Mouse (Mus musculus): Measurements from ENCODE around the gene Borcs8.

Gene Borcs8

DNA sequence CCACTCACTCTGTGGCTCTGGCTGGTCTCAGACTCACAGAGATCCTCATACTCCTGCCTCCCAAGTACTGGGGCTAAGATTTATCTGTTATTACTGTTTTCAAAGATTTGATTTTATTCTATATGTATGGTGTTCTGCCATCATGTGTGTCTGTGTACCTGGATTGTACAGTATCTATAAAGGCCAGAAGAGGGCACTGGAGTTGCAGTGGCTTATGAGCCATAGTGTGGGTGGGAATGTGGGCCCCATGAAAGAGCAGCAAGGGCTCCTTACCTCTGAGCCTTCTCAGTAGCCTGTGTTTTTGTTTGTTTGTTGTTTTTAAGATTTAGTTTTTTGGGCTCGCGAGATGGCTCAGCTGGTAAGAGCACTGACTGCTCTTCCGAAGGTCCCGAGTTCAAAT lies 39.8 kb downstream of the Borcs8 start:
- no peak for ATAC-seq (ENCODE audit: low TSS enrichment)

DNA sequence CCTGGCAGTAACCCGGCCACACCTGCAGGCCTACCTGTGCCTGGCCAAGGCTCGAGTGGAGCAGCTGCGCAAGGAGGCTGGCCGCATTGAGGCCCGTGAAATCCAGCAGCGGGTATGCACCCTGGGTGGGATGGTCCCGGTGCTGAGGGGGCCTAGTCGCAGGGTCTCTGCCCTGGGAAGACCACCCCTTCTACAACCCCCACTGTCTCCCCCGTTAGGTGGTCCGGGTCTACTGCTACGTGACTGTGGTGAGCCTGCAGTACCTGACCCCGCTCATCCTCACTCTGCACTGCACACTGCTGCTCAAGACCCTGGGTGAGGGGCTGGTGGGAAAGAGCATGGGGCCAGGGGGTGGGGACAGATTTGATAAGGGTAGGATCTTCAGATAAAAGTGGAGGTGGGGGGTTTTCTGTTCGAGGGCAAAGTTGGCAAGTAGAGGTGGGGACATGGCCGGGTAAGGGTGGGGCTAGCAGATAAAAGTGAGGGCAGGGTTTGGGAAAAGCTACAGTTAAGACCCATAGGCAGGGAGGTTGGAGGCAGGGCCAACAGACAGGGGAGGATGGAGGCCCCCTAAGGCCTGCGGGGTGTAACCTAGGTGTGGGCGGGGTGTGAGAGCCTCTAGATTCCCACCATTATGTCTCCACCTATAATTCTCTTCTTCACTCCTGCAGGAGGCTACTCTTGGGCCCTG lies 42.1 kb downstream of the Borcs8 start:
- no peak for ATAC-seq (ENCODE audit: low TSS enrichment)

DNA sequence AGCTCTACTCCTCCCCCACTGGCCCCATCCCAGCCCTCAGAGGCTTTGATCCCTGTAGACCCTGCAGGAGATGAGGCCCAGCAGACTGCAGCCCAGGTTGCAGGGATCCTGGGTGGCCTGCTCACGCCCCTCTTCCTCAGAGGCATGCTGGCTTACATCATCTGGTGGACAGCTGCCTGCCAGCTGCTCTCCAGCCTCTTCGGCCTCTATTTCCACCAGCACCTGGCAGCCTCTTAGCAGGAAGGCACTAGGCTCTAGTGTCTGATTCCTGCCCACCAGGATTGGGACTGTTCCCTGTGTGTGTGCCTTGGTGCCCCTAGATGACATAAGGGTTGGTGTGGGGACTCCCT lies 42.6 kb downstream of the Borcs8 start:
- no peak for ATAC-seq (ENCODE audit: low TSS enrichment)

DNA sequence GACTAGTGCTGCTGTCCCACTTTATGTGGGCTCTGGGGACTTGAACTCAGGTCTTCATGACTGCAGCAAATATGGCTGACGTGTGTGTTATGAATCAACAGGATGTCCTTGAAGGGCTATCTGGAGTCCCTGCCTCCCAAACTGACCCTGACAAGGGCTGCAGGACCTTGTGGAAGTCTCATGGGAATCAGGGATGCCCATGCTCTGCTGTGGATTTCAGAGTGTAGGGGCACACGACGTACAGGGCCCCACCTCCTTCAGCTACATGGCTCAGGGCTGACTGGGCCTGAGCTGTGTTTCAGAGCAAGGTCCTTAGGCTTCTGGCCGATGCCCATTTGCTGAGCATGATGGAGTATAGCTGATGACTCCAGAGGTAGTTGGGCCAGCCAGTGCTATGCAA lies 43.9 kb downstream of the Borcs8 start:
- no peak for ATAC-seq (ENCODE audit: low TSS enrichment)

DNA sequence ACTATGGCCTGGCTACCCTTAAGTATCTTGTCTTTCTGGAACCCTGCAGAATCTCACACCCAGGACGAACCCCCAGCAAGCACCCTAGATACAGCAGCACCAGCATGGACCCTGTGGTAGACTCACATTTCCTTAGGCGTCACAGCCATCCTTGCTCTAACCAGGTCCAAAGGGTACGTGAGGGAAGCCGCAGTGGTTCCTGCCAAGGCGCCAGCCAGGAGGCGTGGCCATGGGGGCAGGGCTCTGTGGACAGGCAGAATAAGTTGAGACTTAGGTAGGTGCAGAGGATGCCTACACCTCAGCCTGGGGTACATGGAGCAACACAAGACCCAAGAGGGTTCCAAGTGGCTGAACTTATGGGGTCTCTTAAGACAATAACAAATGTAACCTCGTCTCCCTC lies 49.4 kb downstream of the Borcs8 start:
- no peak for ATAC-seq (ENCODE audit: low TSS enrichment)

DNA sequence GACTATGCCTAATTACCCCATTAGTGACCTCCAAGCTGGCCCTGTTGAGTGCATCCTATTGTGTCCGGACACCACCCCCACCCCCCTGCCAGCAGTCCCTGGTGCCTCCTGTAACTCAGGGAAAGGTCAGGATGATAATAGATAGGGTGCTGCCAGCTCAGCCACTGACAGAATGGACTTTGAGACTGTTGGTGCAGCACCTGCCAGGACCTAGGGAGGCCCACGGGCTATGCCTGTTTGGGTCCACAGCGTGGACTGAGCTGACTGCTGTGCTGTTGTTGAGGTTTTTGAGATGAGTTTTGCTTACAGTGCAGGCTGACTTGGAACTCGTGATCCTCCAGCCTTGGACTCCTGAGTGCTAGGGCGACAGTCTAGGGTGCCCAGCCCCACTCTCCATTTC lies 53.9 kb downstream of the Borcs8 start:
- ATAC-seq (ENCODE audit: low TSS enrichment), result no peak

DNA sequence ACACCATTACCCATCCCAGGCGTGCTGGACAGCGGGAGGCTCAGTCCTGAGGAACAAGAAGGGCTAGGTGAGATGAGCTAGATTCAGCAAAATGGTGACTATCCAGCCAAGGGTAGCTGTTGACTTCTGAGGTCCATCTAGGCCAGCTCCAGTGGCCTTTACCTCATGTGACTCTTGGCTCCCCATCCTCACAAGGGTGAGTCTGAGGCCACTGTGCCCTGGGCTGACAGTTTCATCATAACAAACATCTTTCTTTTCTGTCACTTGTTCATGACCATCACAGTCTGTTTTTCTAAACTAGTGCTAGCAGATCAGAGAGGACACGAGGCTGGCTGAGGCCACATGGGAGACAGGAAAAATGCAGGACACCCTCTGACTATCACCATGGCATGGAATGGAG lies 54.9 kb downstream of the Borcs8 start:
- ATAC-seq (ENCODE audit: low TSS enrichment), result no peak

DNA sequence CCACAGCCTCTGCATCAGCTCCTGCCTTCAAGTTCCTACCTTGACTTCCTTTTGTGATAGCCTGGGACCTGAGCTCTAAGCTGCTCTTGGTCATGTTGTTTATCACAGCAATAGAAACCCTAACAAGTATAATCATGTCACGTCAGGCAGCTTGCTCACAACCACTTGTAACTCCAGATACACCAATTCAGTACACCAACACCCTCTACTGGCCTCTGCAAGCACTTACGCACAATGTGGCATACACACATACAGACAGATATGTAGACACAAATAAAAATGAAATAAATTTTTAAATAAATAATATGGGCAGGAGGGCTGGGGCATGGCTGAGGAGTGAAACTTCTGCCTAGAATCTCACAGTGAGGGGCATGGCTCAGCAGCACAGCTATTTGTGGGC lies 56.5 kb downstream of the Borcs8 start:
- no peak for ATAC-seq (ENCODE audit: low TSS enrichment)
